Mouse (Mus musculus) liver, embryonic 11.5 days (tissue): ENCODE results near the gene Tanc1. TPM values are rescaled to one million over a fixed set of nuclear protein-coding genes. Genes with fewer than 3 reads are reported as not detected.

Experiments used
- ATAC-seq: fragments of 200-750 bp; cut with Nextera tagmentation; replicated peaks from 2 replicates; pipeline ENCODE4 v1.8.0; 2017; ENCODE audit warnings: moderate number of reproducible peaks, mild to moderate bottlenecking, moderate TSS enrichment, moderate library complexity; ENCODE audit not compliant: low FRiP score
- DNase-seq: peaks from one replicate; pipeline ENCODE4 v3.0.0-alpha.2; 2017; ENCODE audit warnings: low spot score
- H3K27ac ChIP-seq: fragments of 300-500 bp; sonication (generic); 2 replicates; pipeline ENCODE4 v1.5.1; 2014; ENCODE audit warnings: mild to moderate bottlenecking, low read depth, low read length, control low read depth
- H3K27me3 ChIP-seq: fragments of 300-500 bp; sonication (generic); replicated peaks from 2 replicates; pipeline ENCODE4 v1.6.1; 2014; ENCODE audit warnings: low read length, mixed read lengths; ENCODE audit not compliant: control insufficient read depth, insufficient read depth
- H3K36me3 ChIP-seq: fragments of 300-500 bp; sonication (generic); 2 replicates; pipeline ENCODE4 v1.6.1; 2014; ENCODE audit warnings: mild to moderate bottlenecking, low read length, moderate library complexity, mixed read lengths; ENCODE audit not compliant: control insufficient read depth, insufficient read depth
- H3K4me1 ChIP-seq: fragments of 300-500 bp; sonication (generic); replicated peaks from 2 replicates; pipeline ENCODE4 v1.6.1; 2014; ENCODE audit warnings: low read length, mixed read lengths; ENCODE audit not compliant: control insufficient read depth, insufficient read depth
- H3K4me2 ChIP-seq: fragments of 300-500 bp; sonication (generic); 2 replicates; pipeline ENCODE4 v1.6.1; 2014; ENCODE audit warnings: mild to moderate bottlenecking, control low read depth, moderate library complexity
- H3K4me3 ChIP-seq: fragments of 300-500 bp; sonication (generic); 2 replicates; pipeline ENCODE4 v1.5.1; 2014; ENCODE audit warnings: low read depth, low read length, control low read depth
- H3K9ac ChIP-seq: fragments of 300-500 bp; sonication (generic); 2 replicates; pipeline ENCODE4 v1.6.1; 2014; ENCODE audit warnings: low read depth, low read length, control low read depth
- H3K9me3 ChIP-seq: fragments of 300-500 bp; sonication (generic); 2 replicates; pipeline ENCODE4 v1.6.1; 2016; ENCODE audit warnings: low read length, inconsistent platforms, mixed read lengths; ENCODE audit not compliant: control insufficient read depth
- WGBS: fragments of 180-500 bp; shearing (Covaris S2); extraction: QIAGEN DNeasy Blood & Tissue Kit; methylation state at CpG from one replicate; pipeline ENCODE4 v1.1.7; 2014; 5-methylcytosine and 5-hydroxymethylcytosine counted together
- polyA plus RNA-seq: library from polyadenylated mRNA; unstranded; fragments of >200 nt; fragmentation: Nextera tagmentation; extraction: Ambion mirVana; gene quantifications from 2 replicates; pipeline ENCODE4 v1.2.1, GENCODE M21; 2014

Tanc1 gene
- polyA plus RNA-seq, 1 experiment from 2014 or later: 12.5 TPM

GRCm38 (mm10) chr2:59791596-59791995 is 179.8 kb downstream of the Tanc1 start:
- no peak for DNase-seq
- Histone ChIP-seq H3K27ac (no peak overlapping the region), H3K36me3 (peaks cover 3% of the 10 kb centered on the region; the same call in 1 of the 2 replicates), H3K4me2 (no peak overlapping the region), H3K4me3 (no peak overlapping the region), H3K9me3 (no peaks in the 10 kb centered on the region), H3K9ac (no peak overlapping the region), H3K4me1 (peaks cover 9% of the 10 kb centered on the region), H3K27me3 (no peaks in the 10 kb centered on the region)
- no peak for ATAC-seq
- WGBS: 87% methylated on average over 8 of the region's 8 CpGs

GRCm38 (mm10) chr2:59793337-59793736 is 181.5 kb downstream of the Tanc1 start:
- Histone ChIP-seq H3K4me1 (peaks cover 9% of the 10 kb centered on the region), H3K9me3 (no peaks in the 10 kb centered on the region), H3K4me3 (no peak overlapping the region), H3K4me2 (no peak overlapping the region), H3K27me3 (no peaks in the 10 kb centered on the region), H3K27ac (no peak overlapping the region), H3K36me3 (0 out of 2 replicates have a peak, but pooled peaks cover 3% of the 10 kb centered on the region), H3K9ac (no peak overlapping the region)
- ATAC-seq (peak; percentile 71), DNase-seq (no peak)
- 18% methylated on average over 9 of the region's 9 CpGs for WGBS

DNA sequence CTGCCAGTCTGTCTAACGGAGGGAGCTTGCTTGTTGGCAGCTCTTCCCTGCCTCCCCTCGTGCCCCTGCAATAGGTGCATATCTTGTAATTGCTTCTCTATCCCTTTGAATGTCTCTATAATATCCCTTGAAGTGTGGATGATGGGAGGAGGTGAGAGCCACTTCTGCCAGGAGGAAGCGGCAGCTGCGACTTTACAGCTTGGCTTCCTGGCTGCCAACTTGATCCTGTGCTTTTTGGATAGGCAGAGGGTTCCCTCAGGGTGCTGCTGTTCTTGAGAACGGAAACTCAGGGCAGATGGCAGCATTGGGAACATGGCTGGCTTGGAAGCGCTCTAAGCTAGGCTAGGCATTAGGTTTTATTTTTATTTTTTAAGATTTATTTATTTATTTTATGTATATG is 183.0 kb downstream of the Tanc1 start:
- Histone ChIP-seq H3K36me3 (peaks cover 6% of the 10 kb centered on the region; the same call in 1 of the 2 replicates), H3K4me2 (no peak overlapping the region), H3K27ac (no peak overlapping the region), H3K4me1 (peaks cover 12% of the 10 kb centered on the region), H3K27me3 (no peaks in the 10 kb centered on the region), H3K9me3 (no peaks in the 10 kb centered on the region), H3K4me3 (no peak overlapping the region), H3K9ac (no peak overlapping the region)
- ATAC-seq (no peak), DNase-seq (no peak)
- WGBS: 89% methylated on average over 6 of the region's 6 CpGs

DNA sequence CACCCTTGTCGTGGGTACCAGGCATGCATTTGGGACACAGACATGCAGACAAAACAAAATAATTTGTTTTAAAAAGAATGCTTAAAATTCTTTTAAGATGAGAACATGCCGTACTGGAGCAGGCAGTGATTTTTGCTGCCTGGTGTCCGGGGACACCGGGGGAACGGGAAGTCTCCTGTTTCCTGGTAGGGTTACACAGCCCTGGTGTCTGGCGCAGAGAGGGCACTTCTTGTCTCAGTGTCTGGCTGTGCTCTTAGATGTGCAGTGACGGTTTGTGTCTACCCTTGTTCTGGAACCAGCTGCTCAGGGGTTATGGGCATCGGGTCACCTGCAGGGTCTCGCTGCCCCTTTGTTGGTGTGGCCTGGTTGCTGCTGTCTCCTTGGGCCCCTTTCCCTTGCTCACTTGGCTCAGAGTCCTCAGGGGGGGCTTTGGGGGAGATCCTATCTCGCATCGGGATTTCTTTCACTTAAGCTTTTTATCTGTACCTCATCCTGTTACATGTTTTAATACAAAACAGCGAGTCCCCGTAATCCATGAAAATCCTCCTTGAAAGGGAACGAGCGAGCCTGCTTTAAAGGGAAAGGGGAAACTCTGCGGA is 187.2 kb downstream of the Tanc1 start:
- H3K9ac ChIP-seq: no peak overlapping the region

DNA sequence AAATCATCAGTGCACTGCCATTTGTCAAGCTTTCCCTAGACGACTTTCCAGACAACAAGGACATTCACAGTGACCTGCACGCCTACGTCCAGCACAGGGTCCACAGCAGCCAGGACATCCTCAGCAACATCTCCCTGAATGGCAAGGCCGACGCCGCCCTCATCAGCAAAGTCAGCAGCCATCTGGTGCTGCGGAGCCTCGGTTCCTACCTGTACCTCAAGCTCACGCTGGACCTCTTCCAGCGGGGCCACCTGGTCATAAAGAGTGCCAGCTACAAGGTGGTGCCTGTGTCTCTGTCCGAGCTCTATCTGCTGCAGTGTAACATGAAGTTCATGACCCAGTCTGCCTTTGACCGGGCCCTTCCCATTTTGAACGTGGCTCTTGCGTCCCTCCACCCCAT is 187.7 kb downstream of the Tanc1 start:
- H3K4me1 ChIP-seq: 0 out of 2 replicates have a peak, but pooled peaks cover 6% of the 10 kb centered on the region
- H3K4me3 ChIP-seq: no peak overlapping the region
- no peak overlapping the region for H3K27ac ChIP-seq
- ATAC-seq (no peak), DNase-seq (no peak)
- H3K36me3 ChIP-seq: peaks cover 10% of the 10 kb centered on the region; the same call in 1 of the 2 replicates
- WGBS: 78% methylated on average over 14 of the region's 14 CpGs
- no peak overlapping the region for H3K9ac ChIP-seq
- H3K9me3 ChIP-seq: no peaks in the 10 kb centered on the region
- no peak overlapping the region for H3K4me2 ChIP-seq
- no peaks in the 10 kb centered on the region for H3K27me3 ChIP-seq

More for the DNA sequence above, 187.2 kb downstream of the Tanc1 start:
- WGBS: 82% methylated on average over 16 of the region's 16 CpGs
- no peak for ATAC-seq
- no peak overlapping the region for H3K4me3 ChIP-seq
- no peaks in the 10 kb centered on the region for H3K27me3 ChIP-seq
- no peak overlapping the region for H3K27ac ChIP-seq
- H3K4me2 ChIP-seq: no peak overlapping the region
- DNase-seq: no peak
- H3K36me3 ChIP-seq: peaks cover 10% of the 10 kb centered on the region; the same call in 1 of the 2 replicates
- 0 out of 2 replicates have a peak, but pooled peaks cover 6% of the 10 kb centered on the region for H3K4me1 ChIP-seq
- no peaks in the 10 kb centered on the region for H3K9me3 ChIP-seq

GRCm38 (mm10) chr2:59800481-59801266 is 188.8 kb downstream of the Tanc1 start:
- H3K4me2 ChIP-seq: 0 out of 2 replicates have a peak overlapping the region, but pooled peaks have one; percentile 9
- 0 out of 2 replicates have a peak, but pooled peaks cover 6% of the 10 kb centered on the region for H3K4me1 ChIP-seq
- H3K27ac ChIP-seq: no peak overlapping the region
- H3K9me3 ChIP-seq: no peaks in the 10 kb centered on the region
- H3K9ac ChIP-seq: no peak overlapping the region
- ATAC-seq (peak; percentile 76), DNase-seq (no peak)
- H3K4me3 ChIP-seq: no peak overlapping the region
- H3K27me3 ChIP-seq: no peaks in the 10 kb centered on the region
- 66% methylated on average over 18 of the region's 18 CpGs for WGBS
- peaks cover 10% of the 10 kb centered on the region; the same call in 1 of the 2 replicates for H3K36me3 ChIP-seq

GRCm38 (mm10) chr2:59802722-59803387 is 191.0 kb downstream of the Tanc1 start:
- no peak for DNase-seq
- 67% methylated on average over 8 of the region's 8 CpGs for WGBS
- no peak for ATAC-seq

GRCm38 (mm10) chr2:59805595-59805994 is 193.8 kb downstream of the Tanc1 start:
- WGBS: 68% methylated on average over 2 of the region's 2 CpGs
- Histone ChIP-seq H3K9me3 (no peaks in the 10 kb centered on the region), H3K4me2 (no peak overlapping the region), H3K27me3 (no peaks in the 10 kb centered on the region), H3K36me3 (peaks cover under 1% of the 10 kb centered on the region; the same call in 1 of the 2 replicates), H3K4me1 (0 out of 2 replicates have a peak, but pooled peaks cover 2% of the 10 kb centered on the region), H3K27ac (no peak overlapping the region), H3K4me3 (no peak overlapping the region), H3K9ac (no peak overlapping the region)
- no peak for ATAC-seq
- DNase-seq: no peak

More at GRCm38 (mm10) chr2:59802722-59803387, 191.0 kb downstream of the Tanc1 start:
- Histone ChIP-seq H3K4me1 (0 out of 2 replicates have a peak, but pooled peaks cover 6% of the 10 kb centered on the region), H3K9ac (no peak overlapping the region), H3K4me2 (no peak overlapping the region), H3K9me3 (no peaks in the 10 kb centered on the region), H3K4me3 (no peak overlapping the region), H3K36me3 (peaks cover 10% of the 10 kb centered on the region; the same call in 1 of the 2 replicates), H3K27me3 (no peaks in the 10 kb centered on the region), H3K27ac (no peak overlapping the region)
